Mouse (Mus musculus): ENCODE measurements around the gene Slc1a1. TPM values are rescaled to one million over a fixed set of nuclear protein-coding genes. Genes with fewer than 3 reads are reported as not detected.

The Slc1a1 gene
- polyA plus RNA-seq, 1 experiment from 2014 or later: 0.56 TPM

GRCm38 (mm10) chr19:28947311-28947710 lies 112.5 kb downstream of the Slc1a1 start:
- Histone ChIP-seq H3K27ac (ENCODE audit: low read length) (no peak overlapping the region), H3K27me3 (ENCODE audit: control insufficient read depth, insufficient read depth, low read length) (no peaks in the 10 kb centered on the region), H3K4me1 (ENCODE audit: control insufficient read depth, insufficient read depth, low read length) (no peaks in the 10 kb centered on the region), H3K9ac (ENCODE audit: low read length) (no peak overlapping the region), H3K4me2 (ENCODE audit: low read depth, low read length) (no peak overlapping the region), H3K4me3 (replicated peaks; ENCODE audit: low read length) (no peak overlapping the region), H3K36me3 (ENCODE audit: control insufficient read depth, insufficient read depth, low read length) (no peaks in the 10 kb centered on the region), H3K9me3 (replicated peaks; ENCODE audit: control insufficient read depth, low read length) (no peaks in the 10 kb centered on the region)
- WGBS: 31% methylated on average over 2 of the region's 2 CpGs
- ATAC-seq (ENCODE audit: insufficient read depth, low FRiP score): no peak

DNA sequence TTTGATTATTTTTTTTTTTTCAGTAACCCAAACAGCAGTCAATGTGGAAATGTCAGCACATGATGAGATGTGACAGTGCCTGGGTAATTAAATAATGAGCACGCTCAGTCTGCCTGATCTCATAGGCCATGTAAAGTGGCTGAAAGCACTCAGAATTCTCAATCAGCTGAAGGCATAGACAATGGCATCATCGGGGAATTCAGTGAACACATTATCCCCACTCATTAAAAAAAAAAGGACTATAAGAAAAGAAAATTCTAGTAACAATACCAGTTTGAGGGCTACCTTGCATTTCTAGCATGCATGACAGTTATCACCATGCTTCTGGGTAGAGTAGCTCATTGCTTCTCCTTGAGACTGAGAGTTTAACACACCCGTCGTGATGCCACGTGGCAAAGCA lies 116.4 kb downstream of the Slc1a1 start:
- WGBS: 79% methylated on average over 5 of the region's 5 CpGs
- no peak overlapping the region for H3K4me3 ChIP-seq (replicated peaks; ENCODE audit: low read length)
- no peaks in the 10 kb centered on the region for H3K36me3 ChIP-seq (ENCODE audit: control insufficient read depth, insufficient read depth, low read length)
- no peaks in the 10 kb centered on the region for H3K4me1 ChIP-seq (ENCODE audit: control insufficient read depth, insufficient read depth, low read length)
- H3K9ac ChIP-seq (ENCODE audit: low read length): no peak overlapping the region
- no peak overlapping the region for H3K27ac ChIP-seq (ENCODE audit: low read length)
- ATAC-seq (ENCODE audit: insufficient read depth, low FRiP score): no peak
- no peak overlapping the region for H3K4me2 ChIP-seq (ENCODE audit: low read depth, low read length)
- no peaks in the 10 kb centered on the region for H3K27me3 ChIP-seq (ENCODE audit: control insufficient read depth, insufficient read depth, low read length)
- no peaks in the 10 kb centered on the region for H3K9me3 ChIP-seq (replicated peaks; ENCODE audit: control insufficient read depth, low read length)

GRCm38 (mm10) chr19:28963113-28963512 lies 128.3 kb downstream of the Slc1a1 start:
- no peak for ATAC-seq (ENCODE audit: insufficient read depth, low FRiP score)
- 48% methylated on average over 3 of the region's 3 CpGs for WGBS
- H3K27ac ChIP-seq (ENCODE audit: low read length): no peak overlapping the region

GRCm38 (mm10) chr19:28963513-28963841 lies 128.6 kb downstream of the Slc1a1 start:
- Histone ChIP-seq H3K36me3 (ENCODE audit: control insufficient read depth, insufficient read depth, low read length) (no peaks in the 10 kb centered on the region), H3K4me3 (replicated peaks; ENCODE audit: low read length) (peak overlapping the region; percentile 86), H3K9me3 (replicated peaks; ENCODE audit: control insufficient read depth, low read length) (no peaks in the 10 kb centered on the region), H3K27ac (ENCODE audit: low read length) (no peak overlapping the region), H3K27me3 (ENCODE audit: control insufficient read depth, insufficient read depth, low read length) (no peaks in the 10 kb centered on the region), H3K4me1 (ENCODE audit: control insufficient read depth, insufficient read depth, low read length) (peaks cover 10% of the 10 kb centered on the region), H3K4me2 (ENCODE audit: low read depth, low read length) (peak overlapping the region; percentile 94), H3K9ac (ENCODE audit: low read length) (peak overlapping the region; percentile 93)
- 4% methylated on average over 4 of the region's 4 CpGs for WGBS
- ATAC-seq (ENCODE audit: insufficient read depth, low FRiP score): no peak

More at GRCm38 (mm10) chr19:28963113-28963512, 128.3 kb downstream of the Slc1a1 start:
- no peak overlapping the region; the same call in 1 of the 2 replicates for H3K9ac ChIP-seq (ENCODE audit: low read length)
- H3K4me3 ChIP-seq (replicated peaks; ENCODE audit: low read length): peak overlapping the region; percentile 86; the same call in 1 of the 2 replicates
- H3K9me3 ChIP-seq (replicated peaks; ENCODE audit: control insufficient read depth, low read length): no peaks in the 10 kb centered on the region
- no peaks in the 10 kb centered on the region for H3K27me3 ChIP-seq (ENCODE audit: control insufficient read depth, insufficient read depth, low read length)
- peaks cover 10% of the 10 kb centered on the region for H3K4me1 ChIP-seq (ENCODE audit: control insufficient read depth, insufficient read depth, low read length)
- H3K4me2 ChIP-seq (ENCODE audit: low read depth, low read length): peak overlapping the region; percentile 94
- no peaks in the 10 kb centered on the region for H3K36me3 ChIP-seq (ENCODE audit: control insufficient read depth, insufficient read depth, low read length)

Other genes with a start within 250 kb of the Slc1a1 start
- 1.9 and 2.4 TPM in 2 replicates for gene Glis3, start 155.0 kb upstream of the Slc1a1 start, polyA plus RNA-seq (2015; fragmentation: Nextera tagmentation; extraction: Ambion mirVana)
- gene Plpp6, start 128.9 kb downstream of the Slc1a1 start, polyA plus RNA-seq (2015; fragmentation: Nextera tagmentation; extraction: Ambion mirVana): 7.6 TPM in 2 replicates
- 0.54 and 0.74 TPM in 2 replicates for gene 4430402I18Rik, start 132.8 kb downstream of the Slc1a1 start, polyA plus RNA-seq (2015; fragmentation: Nextera tagmentation; extraction: Ambion mirVana)
- 34.8 and 38.4 TPM in 2 replicates for gene Cdc37l1, start 155.3 kb downstream of the Slc1a1 start, polyA plus RNA-seq (2015; fragmentation: Nextera tagmentation; extraction: Ambion mirVana)
- gene Ak3, start 212.9 kb downstream of the Slc1a1 start, polyA plus RNA-seq (2015; fragmentation: Nextera tagmentation; extraction: Ambion mirVana): 118 and 125 TPM in 2 replicates